Mouse (Mus musculus) limb, embryonic 11.5 days (tissue): ENCODE results near the gene Psmb10. TPM values are rescaled to one million over a fixed set of nuclear protein-coding genes. Genes with fewer than 3 reads are reported as not detected.
A peak's percentile ranks its signal among the peaks of the same experiment; 100 is the strongest.

Source experiments
- ATAC-seq: fragments of 200-750 bp; cut with Nextera tagmentation; 2 replicates; pipeline ENCODE4 v1.8.0; 2017; ENCODE audit warnings: low read depth; ENCODE audit not compliant: insufficient number of reproducible peaks, low FRiP score, low TSS enrichment
- DNase-seq: peaks from one replicate; pipeline ENCODE4 v3.0.0-alpha.2; 2015; ENCODE audit warnings: low spot score
- H3K27ac ChIP-seq: fragments of 300-500 bp; sonication (generic); replicated peaks from 2 replicates; pipeline ENCODE4 v1.5.1; 2014; ENCODE audit warnings: low read depth, mild to moderate bottlenecking, low read length
- H3K27me3 ChIP-seq: fragments of 300-500 bp; sonication (generic); 2 replicates; pipeline ENCODE4 v1.6.1; 2014; ENCODE audit warnings: mild to moderate bottlenecking, low read length, mixed read lengths; ENCODE audit not compliant: control insufficient read depth, insufficient read depth
- H3K36me3 ChIP-seq: fragments of 300-500 bp; sonication (generic); 2 replicates; pipeline ENCODE4 v1.6.1; 2014; ENCODE audit warnings: mild to moderate bottlenecking, low read length, moderate library complexity, mixed read lengths; ENCODE audit not compliant: control insufficient read depth, insufficient read depth
- H3K4me1 ChIP-seq: fragments of 300-500 bp; sonication (generic); 2 replicates; pipeline ENCODE4 v1.6.1; 2014; ENCODE audit warnings: low read length, mixed read lengths; ENCODE audit not compliant: control insufficient read depth, insufficient read depth
- H3K4me2 ChIP-seq: fragments of 300-500 bp; sonication (generic); 2 replicates; pipeline ENCODE4 v1.6.1; 2014; ENCODE audit warnings: low read depth, mild to moderate bottlenecking, moderate library complexity; ENCODE audit not compliant: severe bottlenecking
- H3K4me3 ChIP-seq: fragments of 300-500 bp; sonication (generic); 2 replicates; pipeline ENCODE4 v1.5.1; 2014; ENCODE audit warnings: low read depth, low read length
- H3K9ac ChIP-seq: fragments of 300-500 bp; sonication (generic); 2 replicates; pipeline ENCODE4 v1.6.1; 2014; ENCODE audit warnings: mild to moderate bottlenecking, low read length
- H3K9me3 ChIP-seq: fragments of 300-500 bp; sonication (generic); 2 replicates; pipeline ENCODE4 v1.6.1; 2016; ENCODE audit warnings: low read length; ENCODE audit not compliant: control insufficient read depth
- whole genome bisulfite sequencing: fragments of 180-500 bp; shearing (Covaris S2); extraction: QIAGEN DNeasy Blood & Tissue Kit; methylation state at CpG from one replicate; pipeline ENCODE4 v1.1.7; 2014; 5-methylcytosine and 5-hydroxymethylcytosine counted together
- polyA plus RNA-seq: library from polyadenylated mRNA; unstranded; fragments of >200 nt; fragmentation: Nextera tagmentation; extraction: Ambion mirVana; gene quantifications from 2 replicates; pipeline ENCODE4 v1.2.1, GENCODE M21; 2014

Gene Psmb10
- polyA plus RNA-seq, 1 experiment from 2014 or later, result 28.4 TPM

- H3K9ac ChIP-seq, result peak overlapping the region; percentile 61
- no peak overlapping the region for H3K27ac ChIP-seq
- H3K4me3 ChIP-seq, result peak overlapping the region; percentile 67
- WGBS, result 24% methylated on average over 7 of the region's 7 CpGs
- H3K27me3 ChIP-seq, result no peaks in the 10 kb centered on the region
- peak overlapping the region; percentile 95 for H3K4me2 ChIP-seq
- H3K9me3 ChIP-seq, result no peaks in the 10 kb centered on the region
- no peak for DNase-seq
- H3K4me1 ChIP-seq, result 0 out of 2 replicates have a peak, but pooled peaks cover 4% of the 10 kb centered on the region
- H3K36me3 ChIP-seq, result no peaks in the 10 kb centered on the region; the same call in 1 of the 2 replicates
- no peak for ATAC-seq
Measured at GRCm38 (mm10) chr8:105935863-105936603, 2.2 kb downstream of the Psmb10 start.

- no peak overlapping the region for H3K4me2 ChIP-seq
- H3K27me3 ChIP-seq, result no peaks in the 10 kb centered on the region
- 85% methylated on average over 6 of the region's 6 CpGs for WGBS
- no peak overlapping the region for H3K27ac ChIP-seq
- H3K4me3 ChIP-seq, result peak overlapping the region; percentile 8; the same call in 1 of the 2 replicates
- peaks cover under 1% of the 10 kb centered on the region; the same call in 1 of the 2 replicates for H3K36me3 ChIP-seq
- H3K4me1 ChIP-seq, result 0 out of 2 replicates have a peak, but pooled peaks cover 4% of the 10 kb centered on the region
- DNase-seq (no peak), ATAC-seq (no peak)
- H3K9ac ChIP-seq, result no peak overlapping the region
- H3K9me3 ChIP-seq, result no peaks in the 10 kb centered on the region
Measured at GRCm38 (mm10) chr8:105935105-105935504, 3.1 kb downstream of the Psmb10 start.

GRCm38 (mm10) chr8:105933762-105934161 is 4.5 kb downstream of the Psmb10 start, which contains the start of gene Ctrl:
Gene Ctrl (minus strand): TSS chr8:105933862.
- ATAC-seq (no peak), DNase-seq (no peak)
- H3K4me2 ChIP-seq, result no peak within 1 kb of the TSS
- 0 out of 2 replicates have a peak, but pooled peaks cover 4% of the 10 kb centered on the region for H3K4me1 ChIP-seq
- H3K36me3 ChIP-seq, result peaks cover 3% of the 10 kb centered on the region; the same call in 1 of the 2 replicates
- WGBS, result 89% methylated on average over 2 of the region's 2 CpGs
- H3K4me3 ChIP-seq, result no peak within 1 kb of the TSS
- no peak within 1 kb of the TSS for H3K9ac ChIP-seq
- H3K9me3 ChIP-seq, result no peaks in the 10 kb centered on the region
- no peak within 1 kb of the TSS for H3K27ac ChIP-seq
- no peaks in the 10 kb centered on the region for H3K27me3 ChIP-seq

DNA sequence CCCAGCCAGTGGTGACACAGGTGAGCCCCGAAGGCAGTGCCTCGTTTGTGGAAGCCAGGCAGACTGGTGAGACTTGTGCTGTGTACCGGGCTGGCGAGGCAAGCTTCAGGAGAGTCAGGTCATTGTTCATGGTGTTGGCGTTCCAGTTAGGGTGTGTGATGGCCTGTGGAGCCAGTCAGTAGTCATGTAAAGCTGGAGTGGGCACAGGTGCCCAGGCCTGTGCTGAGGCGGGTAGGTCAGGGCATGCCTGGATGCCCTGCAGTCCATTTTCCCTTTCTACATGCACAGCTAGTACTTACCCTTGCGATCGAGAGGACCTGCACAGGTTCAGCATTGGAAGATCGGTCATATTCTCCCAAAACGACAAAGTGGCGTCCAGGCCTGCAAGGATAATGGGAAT is 5.7 kb downstream of the Psmb10 start:
- WGBS, result 88% methylated on average over 11 of the region's 11 CpGs
- no peak for ATAC-seq

DNA sequence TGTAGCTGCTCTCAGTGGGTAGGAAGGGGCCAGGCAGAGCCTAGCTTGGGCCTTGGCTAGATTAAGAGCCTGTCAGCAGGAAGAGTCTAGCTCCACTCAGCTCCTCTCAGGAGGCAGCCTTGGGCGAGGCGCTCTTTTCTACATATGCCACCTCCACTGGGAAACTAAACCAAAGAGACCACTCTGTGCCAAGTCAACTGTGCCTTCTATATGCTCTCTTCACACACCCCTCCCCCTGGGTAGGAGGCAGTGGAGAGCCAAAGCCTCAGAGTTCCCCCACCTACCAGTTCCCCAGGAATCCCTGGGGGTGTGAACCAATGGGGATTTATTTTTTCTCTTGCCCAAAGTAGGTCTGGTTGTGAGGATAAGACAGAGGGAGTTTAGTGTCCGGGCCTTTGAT is 7.0 kb downstream of the Psmb10 start:
- Histone ChIP-seq H3K4me2 (no peak overlapping the region), H3K9ac (no peak overlapping the region), H3K9me3 (no peaks in the 10 kb centered on the region), H3K27ac (no peak overlapping the region), H3K4me1 (no peaks in the 10 kb centered on the region), H3K27me3 (no peaks in the 10 kb centered on the region), H3K36me3 (peaks cover 3% of the 10 kb centered on the region; the same call in 1 of the 2 replicates), H3K4me3 (no peak overlapping the region)
- WGBS, result 94% methylated on average over 3 of the region's 3 CpGs
- no peak for DNase-seq
- ATAC-seq, result no peak

More for the DNA sequence above, 5.7 kb downstream of the Psmb10 start:
- no peak for DNase-seq
- no peak overlapping the region for H3K9ac ChIP-seq
- H3K9me3 ChIP-seq, result no peaks in the 10 kb centered on the region
- H3K4me2 ChIP-seq, result no peak overlapping the region
- no peaks in the 10 kb centered on the region for H3K4me1 ChIP-seq
- no peak overlapping the region for H3K27ac ChIP-seq
- no peaks in the 10 kb centered on the region for H3K27me3 ChIP-seq
- no peak overlapping the region for H3K4me3 ChIP-seq
- H3K36me3 ChIP-seq, result peaks cover 3% of the 10 kb centered on the region; the same call in 1 of the 2 replicates

DNA sequence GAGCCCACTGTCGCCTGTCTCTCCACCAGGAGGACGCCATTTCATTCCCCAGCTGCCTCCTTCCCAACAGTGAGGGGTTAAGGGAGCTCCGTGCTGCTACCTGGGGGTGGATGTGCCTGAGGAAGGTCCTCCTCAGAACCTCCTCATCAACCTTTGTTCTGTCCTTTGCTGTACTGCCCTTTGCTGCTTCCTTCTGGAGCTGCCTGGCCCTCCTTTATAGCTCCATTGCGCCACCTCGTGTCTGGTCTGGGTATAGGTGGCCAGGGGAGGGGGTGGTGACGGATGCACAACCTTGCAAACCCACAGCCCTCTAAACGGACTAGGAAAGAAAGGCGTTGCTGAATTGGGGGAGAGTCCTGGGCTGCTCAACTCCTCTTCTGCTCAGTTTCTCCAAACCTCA is 7.6 kb downstream of the Psmb10 start:
- Histone ChIP-seq H3K9me3 (no peaks in the 10 kb centered on the region), H3K27ac (no peak overlapping the region), H3K4me3 (no peak overlapping the region), H3K4me1 (no peaks in the 10 kb centered on the region), H3K9ac (no peak overlapping the region), H3K4me2 (no peak overlapping the region), H3K27me3 (no peaks in the 10 kb centered on the region), H3K36me3 (peaks cover 3% of the 10 kb centered on the region; the same call in 1 of the 2 replicates)
- DNase-seq (peak; percentile 91), ATAC-seq (no peak)
- 19% methylated on average over 8 of the region's 8 CpGs for WGBS

DNA sequence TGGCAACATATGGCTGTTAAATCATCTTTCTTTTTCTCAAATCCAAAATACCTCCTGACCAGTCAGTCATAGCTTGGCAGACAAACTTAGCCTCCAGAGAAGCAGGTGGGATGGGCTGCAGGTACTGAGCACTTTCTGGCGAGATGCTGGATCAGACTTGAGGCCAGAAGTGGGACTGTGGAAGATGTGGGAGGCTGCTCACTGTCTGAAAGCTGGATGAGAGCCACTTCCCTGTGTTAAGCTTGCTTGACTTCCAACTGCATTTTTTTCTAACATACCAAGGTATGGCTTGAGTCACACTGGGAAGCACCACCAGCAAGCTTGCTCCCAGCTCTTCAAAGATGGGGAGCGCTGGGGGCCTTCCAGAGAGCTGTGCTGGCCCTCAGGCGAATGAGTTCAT is 13.1 kb downstream of the Psmb10 start:
- Histone ChIP-seq H3K9me3 (no peaks in the 10 kb centered on the region), H3K9ac (no peak overlapping the region), H3K27me3 (no peaks in the 10 kb centered on the region), H3K27ac (no peak overlapping the region), H3K4me2 (no peak overlapping the region), H3K4me3 (no peak overlapping the region), H3K36me3 (peaks cover 3% of the 10 kb centered on the region; the same call in 1 of the 2 replicates), H3K4me1 (no peaks in the 10 kb centered on the region)
- DNase-seq (no peak), ATAC-seq (no peak)
- 76% methylated on average over 3 of the region's 3 CpGs for WGBS

GRCm38 (mm10) chr8:105919390-105919789 is 18.9 kb downstream of the Psmb10 start:
- H3K9ac ChIP-seq, result no peak overlapping the region
- peaks cover 3% of the 10 kb centered on the region; the same call in 1 of the 2 replicates for H3K36me3 ChIP-seq

More at GRCm38 (mm10) chr8:105919390-105919789, 18.9 kb downstream of the Psmb10 start:
- DNase-seq (no peak), ATAC-seq (no peak)
- no peak overlapping the region for H3K27ac ChIP-seq
- H3K4me1 ChIP-seq, result no peaks in the 10 kb centered on the region
- H3K4me2 ChIP-seq, result no peak overlapping the region
- 95% methylated on average over 3 of the region's 3 CpGs for WGBS
- no peak overlapping the region for H3K4me3 ChIP-seq
- H3K9me3 ChIP-seq, result no peaks in the 10 kb centered on the region
- H3K27me3 ChIP-seq, result no peaks in the 10 kb centered on the region
